Mouse (Mus musculus): ENCODE results near the gene BC003965.
"Not testable (repeated sequence)": the region's sequence is repeated elsewhere in the genome, so short reads cannot be mapped to it uniquely, and the experiment has no call there.

Gene BC003965

DNA sequence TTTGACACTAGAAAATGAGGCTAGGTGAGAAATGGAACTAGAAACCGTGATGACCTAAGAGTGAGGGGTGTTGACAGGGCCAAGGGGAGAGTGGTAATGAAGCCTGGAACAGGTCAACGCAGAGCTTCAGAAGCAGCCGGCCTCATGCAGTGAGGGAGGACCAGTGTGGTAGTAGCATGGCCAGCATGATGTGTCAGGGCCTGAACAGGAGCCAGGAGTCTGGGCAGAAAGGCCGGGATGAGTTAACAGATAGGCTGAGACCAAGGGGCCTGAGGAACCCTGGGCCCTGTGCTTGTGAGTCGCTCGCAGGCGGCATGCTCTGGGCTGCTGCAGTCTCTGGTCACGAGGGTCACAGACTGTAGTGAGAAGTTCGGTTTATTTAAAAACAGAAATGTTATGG, 34.6 kb downstream of the BC003965 start:
- DNase-seq (ENCODE audit: low read depth, low spot score), result no peak

DNA sequence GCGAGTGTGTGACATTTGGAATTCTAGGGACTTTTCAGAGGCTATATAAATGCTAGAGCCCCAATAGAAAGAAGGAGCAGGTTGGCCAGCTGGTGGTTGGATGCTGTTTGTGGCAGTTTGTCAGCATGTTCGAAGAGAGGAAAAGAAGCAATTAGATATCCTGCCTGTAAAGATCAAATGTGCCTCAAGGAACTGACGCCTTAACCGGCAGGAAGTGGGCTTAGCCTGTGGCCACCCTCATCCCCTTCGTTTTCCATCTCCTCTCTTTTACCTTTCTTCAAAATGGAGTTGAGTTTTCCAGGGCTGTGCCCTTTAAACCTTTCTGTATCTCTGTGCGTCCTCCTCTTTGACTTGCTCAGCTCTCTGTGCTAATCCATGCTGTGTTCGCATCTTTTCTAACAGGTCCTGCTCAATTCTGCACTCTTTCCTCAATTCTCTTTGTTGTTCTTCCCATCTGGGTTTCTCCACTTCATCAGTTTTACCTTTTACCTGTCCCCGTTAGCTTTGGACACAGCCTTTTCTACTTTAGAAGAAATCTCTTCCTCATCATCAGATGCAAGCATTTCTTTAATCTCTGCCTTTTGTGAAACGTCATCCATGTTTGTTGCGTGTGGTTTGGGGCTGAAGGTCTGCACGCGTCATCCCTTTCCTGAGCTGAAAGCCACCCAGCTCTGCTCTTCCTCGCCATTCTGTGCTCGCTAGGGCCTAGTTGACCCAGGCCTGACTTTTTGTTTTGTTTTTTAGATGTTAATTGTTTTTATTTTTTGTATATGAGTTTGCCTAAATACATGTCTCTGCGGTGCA, 35.3 kb downstream of the BC003965 start:
- DNase-seq (ENCODE audit: low read depth, low spot score), result no peak

- DNase-seq (ENCODE audit: low read depth, low spot score), result no peak
Observed at GRCm38 (mm10) chr17:25220746-25221145, 36.4 kb downstream of the BC003965 start.

DNA sequence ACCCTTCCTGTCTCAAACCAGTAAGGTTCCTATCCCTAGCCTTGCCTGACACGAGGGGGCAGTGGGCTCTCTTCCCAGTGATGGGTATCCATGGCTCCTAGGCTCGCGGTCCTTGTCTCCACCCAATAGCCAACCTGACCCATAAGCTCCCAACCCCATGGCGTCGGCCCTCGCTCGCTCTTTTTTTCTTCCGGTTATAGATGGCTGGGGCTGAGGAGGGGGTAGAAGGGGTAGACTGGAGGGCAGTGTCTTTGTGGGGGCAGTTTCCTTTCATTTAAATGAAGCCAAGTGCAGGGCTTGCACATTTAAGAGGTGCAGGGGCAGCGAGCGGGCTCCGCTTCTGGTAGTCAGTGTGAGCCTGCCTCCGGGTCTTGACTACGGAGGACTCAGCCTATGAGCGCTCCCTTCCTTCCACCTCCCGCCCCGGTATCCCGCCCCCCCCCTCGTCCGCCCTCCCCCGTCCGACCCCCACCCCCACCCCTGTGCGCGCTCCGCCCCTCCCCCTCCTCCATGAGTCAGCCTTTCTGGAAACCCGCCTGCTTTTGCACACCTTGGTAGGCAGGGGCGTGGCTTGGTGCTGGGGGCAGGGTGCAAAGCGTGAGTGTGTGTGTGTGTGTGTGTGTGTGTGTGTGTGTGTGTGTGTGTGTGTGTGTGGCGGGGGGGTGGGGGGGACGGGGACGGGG, 37.6 kb downstream of the BC003965 start:
- DNase-seq (ENCODE audit: low read depth, low spot score), result no peak

DNA sequence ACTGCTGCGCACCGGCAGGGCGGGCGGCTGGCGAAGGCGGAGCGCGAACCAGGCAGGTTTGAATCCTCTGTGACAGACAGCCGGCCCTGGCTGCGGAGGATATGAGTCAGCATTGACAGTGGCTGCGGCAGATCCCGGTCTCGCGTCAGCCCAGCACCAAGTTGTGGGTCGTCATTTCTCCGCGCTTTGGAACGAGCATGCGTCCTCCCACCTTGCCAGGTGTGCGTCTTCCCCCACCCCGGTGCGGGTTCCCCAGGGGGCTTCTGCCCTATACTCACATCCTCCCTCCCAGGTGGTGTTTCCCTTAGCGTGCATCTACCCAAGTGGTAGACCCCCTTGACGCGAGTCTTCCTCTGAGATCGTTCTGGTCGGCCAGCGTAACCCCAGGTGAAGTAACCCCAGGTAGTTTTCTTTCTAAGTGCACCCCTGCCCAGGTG, 38.2 kb downstream of the BC003965 start:
- not testable (repeated sequence) for DNase-seq (ENCODE audit: low read depth, low spot score)

DNA sequence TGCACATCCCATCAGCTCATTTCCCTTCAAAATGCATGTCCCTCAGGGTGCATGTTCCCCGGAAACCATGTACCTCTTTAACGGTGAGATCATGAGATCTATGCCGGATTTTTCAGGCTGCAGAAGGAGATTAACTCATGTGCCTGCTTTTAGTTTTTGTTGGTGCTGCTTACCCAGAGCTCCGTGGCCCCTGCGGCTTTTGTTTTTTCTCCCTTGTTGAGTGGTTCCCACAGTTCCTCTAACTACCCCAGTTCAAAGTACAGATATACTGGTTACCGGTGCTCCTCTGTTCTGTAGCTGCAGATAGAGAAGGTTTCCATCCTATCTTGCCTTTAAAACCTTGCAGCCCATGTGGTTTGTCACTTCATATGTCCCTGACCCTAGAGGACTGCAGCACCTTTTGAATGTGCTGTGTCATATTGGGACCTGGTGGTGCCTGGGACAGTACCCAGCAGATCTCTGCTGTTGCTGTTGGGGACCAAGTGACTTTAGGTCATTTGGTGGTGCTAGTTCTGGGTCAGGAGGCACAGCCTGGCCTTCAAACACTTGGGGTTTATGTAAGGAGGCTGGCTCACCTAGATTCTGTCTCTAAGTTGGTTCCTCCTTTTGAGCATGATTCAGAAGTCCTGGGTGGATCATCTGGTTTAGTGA, 38.7 kb downstream of the BC003965 start:
- DNase-seq (ENCODE audit: low read depth, low spot score), result no peak

GRCm38 (mm10) chr17:25224586-25225222, 40.4 kb downstream of the BC003965 start:
- no peak for DNase-seq (ENCODE audit: low read depth, low spot score)

DNA sequence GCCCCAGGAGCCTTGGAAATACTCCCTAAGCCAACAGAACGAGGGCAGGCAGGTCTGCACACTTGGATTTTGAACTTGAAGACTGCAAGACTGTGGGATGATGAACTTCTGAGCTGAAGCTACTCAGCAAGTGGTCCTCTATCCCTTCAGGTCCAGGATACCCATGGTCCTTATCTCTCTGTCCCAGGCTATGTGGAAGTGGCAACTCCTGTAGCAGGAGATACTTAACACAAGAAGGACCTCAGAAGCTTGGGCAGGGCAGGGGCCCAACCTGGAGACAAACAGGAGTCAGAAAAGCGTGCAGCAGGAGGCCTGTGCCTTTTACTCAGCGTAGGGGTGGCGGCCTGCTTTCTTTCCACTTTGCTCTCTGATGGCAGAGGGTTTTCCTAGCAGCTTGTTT, 41.3 kb downstream of the BC003965 start:
- DNase-seq (ENCODE audit: low read depth, low spot score), result no peak

- DNase-seq (ENCODE audit: low read depth, low spot score), result no peak
Observed at GRCm38 (mm10) chr17:25227991-25228390, 43.6 kb downstream of the BC003965 start.

GRCm38 (mm10) chr17:25230014-25230655, 45.8 kb downstream of the BC003965 start:
- DNase-seq (ENCODE audit: low read depth, low spot score), result not testable (repeated sequence)

- DNase-seq (ENCODE audit: low read depth, low spot score), result no peak
Observed at GRCm38 (mm10) chr17:25230700-25231099, 46.3 kb downstream of the BC003965 start.

- DNase-seq (ENCODE audit: low read depth, low spot score), result not testable (repeated sequence)
Observed at GRCm38 (mm10) chr17:25231621-25232020, 47.3 kb downstream of the BC003965 start.

DNA sequence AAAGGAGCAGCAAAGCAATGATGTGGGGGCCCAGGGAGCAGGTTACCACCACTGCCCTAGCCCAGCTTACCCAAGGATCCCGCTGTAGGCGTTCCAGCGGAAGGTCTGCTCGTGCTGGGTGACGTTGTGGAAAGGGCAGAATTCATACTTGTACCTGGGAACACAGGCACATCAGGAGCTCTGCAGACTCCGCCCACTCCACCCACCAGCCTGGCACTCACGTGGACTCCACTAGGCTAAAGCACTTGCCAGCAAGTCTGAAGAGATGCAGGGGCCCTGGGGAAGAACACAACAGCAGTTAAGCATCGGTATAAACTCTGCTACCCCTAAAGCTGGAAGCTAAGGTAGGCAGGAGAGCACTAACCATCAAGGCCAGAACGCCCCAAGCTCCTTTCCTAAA, 51.3 kb downstream of the BC003965 start:
- no peak for DNase-seq (ENCODE audit: low read depth, low spot score)

All from embryo, embryonic 11.5 days (tissue).